Mouse (Mus musculus) thymus, postnatal 25 days (tissue): ENCODE measurements around the gene Pfkfb3.

ENCODE experiments used
- DNase-seq: peaks from one replicate; pipeline ENCODE4 v3.0.0; 2022

Pfkfb3 gene

DNA sequence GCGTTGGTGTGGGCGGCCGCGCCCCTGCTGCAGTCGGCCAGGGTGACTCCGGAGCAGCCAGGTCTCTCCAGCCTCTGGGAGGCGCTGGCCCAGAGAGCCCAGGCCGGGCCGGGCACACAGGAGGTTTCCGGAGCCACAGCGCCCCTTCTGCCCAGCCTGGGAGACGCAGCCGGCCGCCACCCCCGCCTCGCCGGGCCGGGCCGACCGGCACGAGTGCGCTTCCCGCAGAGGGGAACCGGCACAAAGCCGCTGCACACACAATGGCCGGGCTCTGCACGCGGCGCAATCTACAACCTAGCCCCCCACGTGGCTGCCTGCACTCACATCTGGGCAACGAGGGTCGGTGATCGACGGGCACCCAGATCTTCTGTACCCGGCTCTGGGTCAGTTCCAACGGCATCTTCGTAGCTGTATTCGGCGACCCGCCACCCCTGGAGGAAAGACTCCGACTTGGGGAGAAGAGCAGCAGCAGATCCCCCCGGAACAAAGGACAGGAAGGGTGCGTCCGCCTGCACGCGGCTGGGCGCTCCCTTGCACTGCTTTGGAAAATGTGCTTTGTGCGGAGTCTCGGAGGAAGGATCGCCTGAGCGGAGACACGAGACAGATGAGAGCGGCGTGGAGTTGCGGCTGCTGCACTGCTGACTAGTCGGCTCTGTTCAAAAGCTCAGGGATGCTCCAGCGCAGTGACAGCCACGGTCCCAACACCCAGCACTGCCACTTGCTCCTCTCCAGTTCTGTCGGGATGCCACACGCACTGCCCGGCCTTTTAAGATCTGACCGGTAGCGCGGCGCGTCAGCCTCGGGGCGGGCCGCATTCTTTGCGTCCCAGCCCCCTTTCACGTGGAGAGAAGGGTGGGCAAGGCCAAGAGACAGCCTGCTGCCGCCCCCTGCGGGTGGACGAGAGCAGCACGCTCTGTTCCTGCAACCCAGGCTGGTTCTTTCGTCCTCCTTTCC is 52.3 kb downstream of the Pfkfb3 start:
- peak; percentile 89 for DNase-seq

- peak; percentile 10 for DNase-seq
Observed at GRCm38 (mm10) chr2:11500666-11501065, 53.2 kb downstream of the Pfkfb3 start.

- DNase-seq: no peak
Observed at GRCm38 (mm10) chr2:11496601-11497031, 57.3 kb downstream of the Pfkfb3 start.

GRCm38 (mm10) chr2:11494841-11495255 is 59.0 kb downstream of the Pfkfb3 start:
- no peak for DNase-seq

GRCm38 (mm10) chr2:11492855-11493254 is 61.0 kb downstream of the Pfkfb3 start:
- DNase-seq: no peak

DNA sequence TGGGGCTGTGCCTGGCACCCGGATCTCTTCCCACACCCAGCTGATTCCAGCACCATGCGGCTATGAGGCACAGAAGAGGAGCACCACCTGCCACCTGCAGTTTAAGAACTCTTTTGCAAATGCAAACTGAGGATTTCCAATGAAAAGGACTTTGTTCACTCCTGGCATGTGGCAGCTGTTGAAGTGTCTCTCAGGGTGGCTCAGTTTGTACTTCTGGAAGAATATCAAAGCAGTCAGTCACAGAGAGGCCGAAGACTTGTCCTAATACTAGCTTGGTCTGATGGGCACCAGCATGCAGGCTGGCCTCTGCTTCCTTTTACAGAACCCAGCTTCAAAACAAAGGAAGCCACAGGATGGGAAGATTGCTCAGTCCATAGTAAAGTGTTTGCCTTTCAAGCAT is 62.4 kb downstream of the Pfkfb3 start:
- no peak for DNase-seq

DNA sequence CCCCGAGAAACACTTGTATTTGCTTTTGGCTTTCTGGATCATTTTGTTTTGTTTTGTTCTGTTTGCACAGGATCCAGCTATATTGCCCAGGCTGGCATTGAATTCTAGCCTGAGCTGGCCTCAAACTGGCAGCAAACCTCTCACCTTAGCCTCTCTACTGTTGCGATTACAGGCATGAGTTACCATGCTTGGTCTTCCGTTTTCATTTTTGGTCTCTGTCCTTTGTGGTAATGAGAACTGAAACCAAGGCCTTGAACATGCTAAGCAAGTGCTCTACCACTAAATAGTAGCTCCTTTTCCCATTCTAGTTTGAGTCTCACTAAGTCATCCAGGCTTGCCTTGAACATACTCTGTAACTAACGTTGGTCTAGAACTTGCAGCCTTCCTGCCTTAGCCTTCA is 63.3 kb downstream of the Pfkfb3 start:
- no peak for DNase-seq

DNA sequence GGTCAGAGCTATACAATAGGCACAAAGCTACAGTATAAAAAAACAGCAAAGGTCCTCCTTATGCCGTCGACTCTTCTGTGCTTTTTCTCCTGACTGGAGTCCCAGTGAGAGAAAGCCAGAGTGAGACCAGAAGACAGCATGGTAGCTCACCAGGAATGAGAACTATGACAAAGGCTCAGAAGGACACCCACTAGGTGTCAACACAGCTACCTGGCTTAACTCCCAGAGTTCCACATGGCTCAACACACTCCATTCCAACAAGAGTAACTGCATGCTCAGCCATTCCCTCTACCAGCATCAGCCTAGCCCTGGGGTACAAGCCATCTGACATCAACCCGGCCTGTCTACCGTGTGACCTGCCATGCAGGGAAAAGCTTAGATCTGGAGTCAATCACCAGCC is 70.7 kb downstream of the Pfkfb3 start:
- no peak for DNase-seq

DNA sequence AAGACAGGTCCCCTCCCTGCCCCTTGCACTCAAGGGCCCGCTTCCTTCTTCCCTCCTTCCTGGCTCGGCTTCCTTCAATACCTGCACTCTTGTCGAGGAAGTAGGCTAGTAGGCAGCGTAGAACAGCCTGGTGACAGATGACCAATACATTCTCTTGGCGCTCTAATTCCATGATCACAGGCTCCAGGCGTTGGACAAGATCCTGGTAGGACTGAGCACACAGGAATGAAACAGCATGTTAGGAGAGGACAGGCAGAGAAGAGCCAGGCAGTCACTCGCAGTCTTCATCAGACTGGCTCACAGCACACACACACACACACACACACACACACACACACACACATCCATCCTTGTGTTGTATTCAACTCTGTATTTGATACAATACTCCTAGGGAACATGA is 71.5 kb downstream of the Pfkfb3 start:
- DNase-seq: no peak

- no peak for DNase-seq
Observed at GRCm38 (mm10) chr2:11478960-11479359, 74.9 kb downstream of the Pfkfb3 start.

GRCm38 (mm10) chr2:11475316-11475715 is 78.6 kb downstream of the Pfkfb3 start:
- no peak for DNase-seq

DNA sequence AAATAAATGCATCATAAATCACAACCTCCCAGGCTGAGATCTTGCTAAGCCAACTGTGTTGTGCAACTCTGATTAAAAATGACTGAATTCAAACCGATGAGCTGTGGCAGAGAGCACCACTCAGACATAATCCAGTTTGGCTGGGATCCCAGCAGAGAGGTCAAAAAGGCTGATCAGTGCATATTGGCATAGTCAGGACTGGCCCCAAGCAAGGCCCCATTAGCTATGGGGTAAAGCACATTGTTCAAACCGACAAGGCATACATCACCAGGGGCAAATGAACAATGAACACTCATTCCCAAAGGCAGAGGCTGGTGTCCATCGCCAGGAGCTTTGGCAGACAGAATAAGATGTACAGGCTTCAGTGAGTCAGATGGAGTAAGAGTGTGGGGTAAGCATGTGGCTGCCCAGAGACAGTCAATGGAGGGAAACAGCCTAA is 89.2 kb downstream of the Pfkfb3 start:
- DNase-seq: no peak

- no peak for DNase-seq
Observed at GRCm38 (mm10) chr2:11460976-11461375, 92.9 kb downstream of the Pfkfb3 start.

GRCm38 (mm10) chr2:11458494-11458893 is 95.4 kb downstream of the Pfkfb3 start:
- no peak for DNase-seq

DNA sequence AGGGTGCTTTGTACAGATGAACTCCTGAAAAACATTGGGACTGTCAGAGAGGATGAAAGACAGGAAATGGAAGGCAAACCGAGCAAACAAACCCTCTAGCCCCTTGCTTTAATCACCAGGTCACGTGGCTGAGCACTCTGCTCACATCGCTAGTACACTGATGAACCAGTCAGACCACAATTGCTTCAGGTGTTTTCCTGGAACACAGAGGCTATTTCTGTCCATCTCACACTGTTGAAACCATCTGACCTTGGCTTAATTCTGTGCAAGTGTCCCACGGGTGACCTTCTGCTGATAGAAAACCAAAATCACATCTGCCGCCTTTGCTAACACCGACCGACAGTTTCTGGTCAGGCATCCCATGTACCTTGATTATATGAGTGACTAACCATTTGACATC is 96.0 kb downstream of the Pfkfb3 start:
- no peak for DNase-seq

- no peak for DNase-seq
Observed at GRCm38 (mm10) chr2:11448711-11449110, 105.2 kb downstream of the Pfkfb3 start.

- no peak for DNase-seq
Observed at GRCm38 (mm10) chr2:11447865-11448264, 106.0 kb downstream of the Pfkfb3 start.

DNA sequence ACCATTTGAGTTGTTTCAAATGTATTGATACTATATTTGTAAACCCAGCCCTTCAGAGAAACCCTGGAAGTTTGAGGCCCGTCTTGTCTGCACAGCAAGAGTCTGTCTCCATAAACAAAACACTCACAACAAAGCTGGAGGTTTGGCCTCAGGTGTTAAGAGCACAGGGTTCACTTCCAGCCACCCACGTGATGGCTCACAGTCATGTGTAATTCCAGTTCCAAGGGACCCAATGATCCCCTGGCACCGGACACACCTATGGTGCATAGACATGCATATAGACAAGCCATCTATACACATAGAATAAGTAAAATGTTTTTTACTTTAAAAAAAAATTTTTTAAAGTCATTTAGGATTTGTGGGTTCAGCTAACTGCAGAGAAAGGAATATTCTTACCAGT is 108.2 kb downstream of the Pfkfb3 start:
- no peak for DNase-seq

DNA sequence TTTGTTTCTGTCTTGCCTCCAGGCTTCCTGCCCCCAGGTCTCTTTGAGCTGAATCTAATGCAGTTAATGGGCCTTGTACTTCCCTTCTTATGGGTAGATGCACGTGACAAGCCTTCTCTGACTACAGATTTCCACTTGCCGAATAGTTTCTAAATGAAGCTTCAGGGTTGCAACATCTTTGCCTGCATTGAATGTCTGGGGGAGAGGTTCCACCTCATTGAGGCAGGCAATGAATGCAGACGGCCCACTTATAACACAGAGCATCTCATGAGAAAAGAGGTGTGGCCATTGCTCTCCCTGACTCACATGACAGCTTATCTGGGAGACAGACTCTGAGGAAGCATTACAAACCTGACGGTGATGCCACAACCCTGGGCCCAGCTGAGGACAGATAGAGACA is 112.0 kb downstream of the Pfkfb3 start:
- no peak for DNase-seq

GRCm38 (mm10) chr2:11438231-11438954 is 115.5 kb downstream of the Pfkfb3 start:
- no peak for DNase-seq

GRCm38 (mm10) chr2:11436353-11436752 is 117.5 kb downstream of the Pfkfb3 start:
- DNase-seq: no peak

- no peak for DNase-seq
Observed at GRCm38 (mm10) chr2:11433353-11433752, 120.5 kb downstream of the Pfkfb3 start.

- peak; percentile 11 for DNase-seq
Observed at GRCm38 (mm10) chr2:11429538-11429937, 124.3 kb downstream of the Pfkfb3 start.

- DNase-seq: no peak
Observed at GRCm38 (mm10) chr2:11428621-11429020, 125.3 kb downstream of the Pfkfb3 start.
